Mouse (Mus musculus) heart, embryonic 16.5 days (tissue): ENCODE results near the gene Tle6. TPM values are rescaled to one million over a fixed set of nuclear protein-coding genes. Genes with fewer than 3 reads are reported as not detected.

ENCODE experiments used
- ATAC-seq: fragments of 200-750 bp; cut with Nextera tagmentation; replicated peaks from 2 replicates; pipeline ENCODE4 v1.8.0; 2017; ENCODE audit warnings: moderate number of reproducible peaks; ENCODE audit not compliant: insufficient read depth, low FRiP score; ENCODE audit errors: extremely low read depth
- H3K27ac ChIP-seq: fragments of 300-500 bp; sonication (generic); 2 replicates; pipeline ENCODE4 v1.5.1; 2014; ENCODE audit warnings: mild to moderate bottlenecking, low read length, control low read depth, moderate library complexity
- H3K27me3 ChIP-seq: fragments of 300-500 bp; sonication (generic); 2 replicates; pipeline ENCODE4 v1.6.1; 2014; ENCODE audit warnings: low read length, mixed read lengths; ENCODE audit not compliant: control insufficient read depth, insufficient read depth
- H3K36me3 ChIP-seq: fragments of 300-500 bp; sonication (generic); 2 replicates; pipeline ENCODE4 v1.6.1; 2014; ENCODE audit not compliant: control insufficient read depth, insufficient read depth
- H3K4me1 ChIP-seq: fragments of 300-500 bp; sonication (generic); 2 replicates; pipeline ENCODE4 v1.6.1; 2014; ENCODE audit warnings: low read length, mixed read lengths; ENCODE audit not compliant: control insufficient read depth, insufficient read depth
- H3K4me2 ChIP-seq: fragments of 300-500 bp; sonication (generic); 2 replicates; pipeline ENCODE4 v1.6.1; 2014; ENCODE audit warnings: low read depth, mild to moderate bottlenecking, control low read depth, low read length
- H3K4me3 ChIP-seq: fragments of 300-500 bp; sonication (generic); 2 replicates; pipeline ENCODE4 v1.5.1; 2014; ENCODE audit warnings: mild to moderate bottlenecking, control low read depth, low read length
- H3K9ac ChIP-seq: fragments of 300-500 bp; sonication (generic); 2 replicates; pipeline ENCODE4 v1.6.1; 2014; ENCODE audit warnings: low read length, control low read depth
- H3K9me3 ChIP-seq: fragments of 300-500 bp; sonication (generic); replicated peaks from 2 replicates; pipeline ENCODE4 v1.6.1; 2016; ENCODE audit warnings: low read length; ENCODE audit not compliant: control insufficient read depth
- WGBS: fragments of 180-500 bp; shearing (Covaris S2); extraction: QIAGEN DNeasy Blood & Tissue Kit; methylation state at CpG from one replicate; pipeline ENCODE4 v1.1.7; 2014; 5-methylcytosine and 5-hydroxymethylcytosine counted together
- polyA plus RNA-seq: library from polyadenylated mRNA; unstranded; fragments of >200 nt; fragmentation: Nextera tagmentation; extraction: Ambion mirVana; gene quantifications from 2 replicates; pipeline ENCODE4 v1.2.1, GENCODE M21; 2015

The Tle6 gene
- polyA plus RNA-seq, 1 experiment from 2014 or later, result 29.6 TPM

DNA sequence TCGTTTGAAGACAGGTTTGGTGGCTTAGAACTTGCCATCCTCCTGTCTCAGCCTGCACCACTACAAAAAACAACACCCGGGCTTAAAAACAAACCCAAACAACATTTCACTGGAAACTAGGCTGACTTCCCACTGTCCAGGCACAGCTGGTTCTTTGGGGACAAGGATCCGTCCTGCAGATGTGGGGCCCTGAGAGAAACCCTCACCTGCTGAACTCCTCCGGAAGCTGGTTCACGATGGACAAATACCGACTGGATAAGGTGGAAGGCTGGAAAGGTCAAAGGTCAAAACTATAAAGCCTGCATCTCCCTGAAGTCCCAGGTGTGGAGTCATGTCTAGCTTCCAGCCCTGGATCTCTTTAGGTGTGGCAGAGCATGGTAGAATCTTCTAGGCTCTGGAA, 2.0 kb downstream of the Tle6 start:
- Histone ChIP-seq H3K9ac (no peak overlapping the region), H3K27ac (no peak overlapping the region), H3K4me3 (no peak overlapping the region), H3K36me3 (no peaks in the 10 kb centered on the region), H3K4me2 (no peak overlapping the region), H3K9me3 (no peaks in the 10 kb centered on the region), H3K27me3 (0 out of 2 replicates have a peak, but pooled peaks cover 4% of the 10 kb centered on the region), H3K4me1 (peaks cover 56% of the 10 kb centered on the region)
- ATAC-seq, result no peak
- 55% methylated on average over 6 of the region's 6 CpGs for WGBS

DNA sequence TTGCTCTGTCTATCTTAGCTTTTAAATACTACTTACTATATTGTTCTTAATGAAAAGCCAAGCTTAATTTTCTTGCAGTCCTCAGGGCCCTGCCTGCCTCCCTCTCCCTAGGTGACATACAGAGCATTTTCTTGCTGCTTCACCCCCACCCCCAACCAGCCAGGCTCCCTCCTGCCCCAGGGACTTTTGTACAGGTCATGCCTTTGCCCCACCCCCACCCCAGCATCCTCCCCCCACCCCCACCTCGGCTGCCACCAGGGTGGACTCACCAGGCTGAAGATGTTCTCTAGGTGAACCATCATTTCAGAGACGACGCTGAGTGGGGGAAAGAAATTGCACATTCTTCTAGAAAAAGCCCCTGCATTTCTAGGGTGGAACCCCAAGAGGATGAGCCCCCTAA, 2.5 kb downstream of the Tle6 start:
- Histone ChIP-seq H3K36me3 (no peaks in the 10 kb centered on the region), H3K4me1 (peaks cover 56% of the 10 kb centered on the region), H3K9me3 (no peaks in the 10 kb centered on the region), H3K9ac (no peak overlapping the region), H3K4me2 (no peak overlapping the region), H3K4me3 (no peak overlapping the region), H3K27me3 (0 out of 2 replicates have a peak, but pooled peaks cover 4% of the 10 kb centered on the region), H3K27ac (no peak overlapping the region)
- ATAC-seq, result no peak
- 50% methylated on average over 3 of the region's 3 CpGs for WGBS

DNA sequence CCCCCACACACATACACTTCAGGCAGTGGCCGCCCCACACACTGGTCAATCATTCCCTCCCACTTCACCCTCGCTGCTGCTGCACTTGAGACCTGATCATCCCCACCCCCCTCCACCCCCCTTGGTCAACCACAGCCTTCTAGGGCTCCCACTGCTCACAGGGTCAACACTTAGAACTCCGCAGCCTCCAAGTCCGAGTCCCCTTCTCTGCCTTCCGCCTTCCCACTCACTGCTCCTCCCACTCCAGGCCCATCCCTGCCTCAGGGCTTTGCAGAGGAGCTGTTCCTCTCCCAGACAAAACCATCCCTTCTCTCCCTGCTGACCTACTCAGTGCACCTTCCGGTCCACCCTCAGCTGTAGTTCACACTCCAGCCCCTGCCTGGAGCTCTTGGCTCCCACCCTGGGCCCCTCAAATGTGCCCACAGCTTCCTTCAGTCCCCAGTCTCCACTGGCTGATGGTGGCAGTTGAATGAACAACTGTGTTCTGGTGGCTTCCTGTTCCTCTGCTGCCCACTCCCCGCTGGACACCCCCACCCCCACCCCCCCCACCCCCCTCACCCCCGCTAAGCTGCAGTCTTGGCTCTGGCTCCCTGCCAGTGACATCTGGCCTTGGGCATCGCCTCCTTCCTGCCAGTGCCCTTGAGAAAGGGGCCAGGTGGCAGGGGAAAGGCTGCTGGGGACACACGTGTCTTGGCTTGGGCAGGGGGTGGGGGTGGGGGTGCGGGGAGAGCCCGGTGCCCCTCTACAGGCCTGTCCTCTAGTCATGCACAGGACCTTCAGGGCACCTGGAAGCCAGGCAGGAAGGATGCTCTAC, 3.5 kb downstream of the Tle6 start:
- H3K27ac ChIP-seq, result peak overlapping the region; percentile 80
- 3% methylated on average over 11 of the region's 12 CpGs for WGBS
- peak; percentile 25 for ATAC-seq

DNA sequence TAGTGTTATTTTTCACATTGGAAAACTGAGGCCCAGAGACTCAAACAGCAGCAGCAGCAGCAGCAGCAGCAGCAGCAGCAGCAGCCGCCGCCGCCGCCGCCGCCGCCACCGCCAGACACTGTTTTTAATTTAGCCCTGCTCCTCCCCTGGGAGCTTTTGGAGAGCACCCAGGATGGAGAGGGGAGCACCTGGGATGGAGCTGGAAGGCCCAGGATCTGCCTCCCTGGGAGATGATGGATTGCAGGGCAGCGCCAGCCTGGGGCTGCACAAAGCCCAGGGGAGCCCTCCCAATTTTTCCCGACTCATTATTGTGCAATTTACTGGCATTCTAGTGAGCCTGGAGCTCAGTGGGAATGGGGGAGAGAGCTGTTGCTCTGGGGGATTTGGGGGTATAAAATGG, 4.3 kb downstream of the Tle6 start:
- peak overlapping the region; percentile 80 for H3K27ac ChIP-seq
- H3K27me3 ChIP-seq, result 0 out of 2 replicates have a peak, but pooled peaks cover 4% of the 10 kb centered on the region
- H3K36me3 ChIP-seq, result no peaks in the 10 kb centered on the region
- peaks cover 45% of the 10 kb centered on the region for H3K4me1 ChIP-seq
- no peak for ATAC-seq
- peak overlapping the region; percentile 65 for H3K4me2 ChIP-seq
- peak overlapping the region; percentile 39 for H3K4me3 ChIP-seq
- H3K9me3 ChIP-seq, result no peaks in the 10 kb centered on the region
- WGBS, result 7% methylated on average over 10 of the region's 10 CpGs
- peak overlapping the region; percentile 56 for H3K9ac ChIP-seq

More for the DNA sequence above, 3.5 kb downstream of the Tle6 start:
- H3K9me3 ChIP-seq, result no peaks in the 10 kb centered on the region
- peak overlapping the region; percentile 65 for H3K4me2 ChIP-seq
- H3K4me3 ChIP-seq, result peak overlapping the region; percentile 39
- H3K4me1 ChIP-seq, result peaks cover 48% of the 10 kb centered on the region
- peak overlapping the region; percentile 56 for H3K9ac ChIP-seq
- H3K27me3 ChIP-seq, result 0 out of 2 replicates have a peak, but pooled peaks cover 4% of the 10 kb centered on the region
- H3K36me3 ChIP-seq, result no peaks in the 10 kb centered on the region

DNA sequence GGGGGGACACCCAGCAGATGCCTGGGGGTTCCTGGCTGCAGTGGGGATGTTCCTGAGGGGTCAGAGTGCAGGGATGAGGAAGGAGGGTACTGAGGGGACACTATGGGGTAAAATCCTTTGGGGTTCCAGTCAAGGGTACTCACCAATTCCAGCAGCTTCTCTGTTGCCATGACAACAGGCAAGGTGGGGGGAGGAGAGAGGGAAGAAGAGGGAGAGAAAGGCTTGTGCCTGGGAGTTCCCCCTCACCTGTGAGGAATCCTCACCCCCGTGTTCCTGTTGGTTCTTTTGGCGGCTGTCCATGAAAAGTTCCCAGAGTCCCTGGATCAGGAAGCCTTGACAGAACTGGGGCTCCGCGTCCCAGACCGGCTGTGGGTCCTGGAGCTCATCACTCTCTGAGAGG, 5.3 kb downstream of the Tle6 start:
- Histone ChIP-seq H3K4me2 (no peak overlapping the region), H3K9ac (no peak overlapping the region), H3K36me3 (no peaks in the 10 kb centered on the region), H3K4me3 (no peak overlapping the region), H3K4me1 (peaks cover 37% of the 10 kb centered on the region), H3K27me3 (0 out of 2 replicates have a peak, but pooled peaks cover 4% of the 10 kb centered on the region), H3K27ac (no peak overlapping the region), H3K9me3 (no peaks in the 10 kb centered on the region)
- ATAC-seq, result no peak
- 42% methylated on average over 5 of the region's 5 CpGs for WGBS

DNA sequence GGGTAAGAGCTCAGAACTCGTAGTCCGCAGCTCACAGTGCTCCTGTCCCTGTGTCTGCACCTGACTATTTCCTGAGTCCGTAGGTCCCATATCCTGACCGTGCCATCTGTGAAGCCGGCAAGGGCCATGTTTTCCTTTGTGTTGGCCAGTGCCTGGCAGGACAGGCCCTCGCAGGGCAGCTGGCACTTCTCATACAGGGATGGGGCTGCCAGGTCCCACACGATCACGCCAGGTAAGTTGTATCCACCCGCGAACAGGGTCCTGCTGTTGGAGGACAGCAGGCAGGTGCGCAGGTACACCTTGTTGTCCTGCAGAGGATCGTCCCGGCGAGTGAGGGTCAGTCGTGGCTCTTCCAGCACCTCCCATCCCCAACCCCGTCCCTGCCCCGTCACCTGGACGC, 6.9 kb downstream of the Tle6 start:
- no peaks in the 10 kb centered on the region for H3K36me3 ChIP-seq
- H3K4me3 ChIP-seq, result no peak overlapping the region
- no peak overlapping the region for H3K9ac ChIP-seq
- H3K27me3 ChIP-seq, result 0 out of 2 replicates have a peak, but pooled peaks cover 4% of the 10 kb centered on the region
- no peak overlapping the region for H3K4me2 ChIP-seq
- H3K27ac ChIP-seq, result no peak overlapping the region
- H3K9me3 ChIP-seq, result no peaks in the 10 kb centered on the region
- peaks cover 28% of the 10 kb centered on the region for H3K4me1 ChIP-seq
- WGBS, result 69% methylated on average over 18 of the region's 18 CpGs
- no peak for ATAC-seq

DNA sequence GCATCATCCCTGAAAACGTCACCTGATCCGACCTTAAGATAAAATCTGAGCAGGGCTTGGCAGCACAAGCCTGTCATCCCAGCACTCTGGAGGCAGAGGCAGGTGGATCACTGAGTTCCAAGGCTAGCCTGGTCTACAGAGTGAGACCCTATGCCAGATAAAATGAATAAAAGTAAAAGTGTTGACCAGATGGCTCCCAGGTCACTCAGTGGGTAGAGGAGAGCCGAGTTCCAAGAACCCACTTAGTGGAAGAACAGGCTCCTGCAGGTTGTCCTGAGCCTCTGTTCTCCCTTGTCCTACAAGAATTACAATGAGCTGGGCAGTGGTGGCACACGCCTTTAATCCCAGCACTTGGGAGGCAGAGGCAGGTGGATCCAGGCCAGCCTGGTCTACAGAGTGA, 7.7 kb downstream of the Tle6 start:
- no peak overlapping the region for H3K27ac ChIP-seq
- no peak overlapping the region for H3K9ac ChIP-seq
- no peaks in the 10 kb centered on the region for H3K9me3 ChIP-seq
- no peak overlapping the region for H3K4me2 ChIP-seq
- H3K27me3 ChIP-seq, result 0 out of 2 replicates have a peak, but pooled peaks cover 4% of the 10 kb centered on the region
- no peak overlapping the region for H3K4me3 ChIP-seq
- H3K36me3 ChIP-seq, result no peaks in the 10 kb centered on the region
- no peak for ATAC-seq
- H3K4me1 ChIP-seq, result peaks cover 28% of the 10 kb centered on the region
- WGBS, result 55% methylated on average over 4 of the region's 4 CpGs

DNA sequence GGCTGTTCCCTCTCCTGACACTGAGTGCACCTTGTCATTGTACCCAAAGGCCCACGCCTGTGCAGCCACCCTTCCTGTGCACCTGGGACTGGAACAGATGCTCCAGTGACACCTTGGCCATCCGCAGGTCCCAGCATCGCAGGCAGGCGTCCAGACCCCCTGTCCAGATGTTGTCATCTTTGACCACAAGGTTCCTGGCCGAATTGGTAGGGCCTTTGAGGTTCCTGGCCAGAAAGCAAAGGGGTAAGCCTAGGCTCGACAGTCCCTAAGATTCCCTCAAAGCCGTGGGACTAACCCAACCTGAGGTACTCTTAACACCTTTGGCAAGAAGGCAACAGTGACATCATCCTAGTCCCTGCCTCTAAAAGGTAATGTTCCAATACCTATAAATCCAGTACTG, 8.2 kb downstream of the Tle6 start:
- H3K27me3 ChIP-seq, result 0 out of 2 replicates have a peak, but pooled peaks cover 4% of the 10 kb centered on the region
- H3K9ac ChIP-seq, result no peak overlapping the region
- ATAC-seq, result no peak
- 78% methylated on average over 7 of the region's 7 CpGs for WGBS
- peaks cover 22% of the 10 kb centered on the region for H3K4me1 ChIP-seq
- H3K27ac ChIP-seq, result no peak overlapping the region
- H3K36me3 ChIP-seq, result peaks cover 4% of the 10 kb centered on the region; the same call in 1 of the 2 replicates
- no peaks in the 10 kb centered on the region for H3K9me3 ChIP-seq
- H3K4me2 ChIP-seq, result no peak overlapping the region
- H3K4me3 ChIP-seq, result no peak overlapping the region

DNA sequence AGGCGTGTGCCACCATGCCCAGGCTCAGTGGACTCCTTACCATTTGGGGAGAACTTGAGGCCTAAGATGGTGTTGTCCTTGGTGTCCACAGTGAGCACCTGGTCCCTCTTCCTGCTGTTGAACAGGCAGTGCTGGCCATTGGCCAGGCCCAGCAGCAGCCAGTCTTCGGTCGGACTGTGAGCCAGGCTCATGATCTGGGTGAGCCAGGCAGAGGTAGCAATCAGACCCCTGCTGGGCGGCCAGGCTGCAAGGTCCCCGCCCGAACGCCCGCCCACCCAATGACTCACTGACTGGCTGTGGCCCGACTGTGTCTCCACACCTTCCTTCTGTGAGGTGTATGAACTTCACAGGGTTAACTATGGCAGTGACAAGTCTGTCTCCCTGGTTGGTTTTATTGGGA, 9.0 kb downstream of the Tle6 start:
- 50% methylated on average over 9 of the region's 9 CpGs for WGBS
- H3K4me3 ChIP-seq, result no peak overlapping the region
- ATAC-seq, result no peak
- peaks cover 6% of the 10 kb centered on the region; the same call in 1 of the 2 replicates for H3K36me3 ChIP-seq
- no peak overlapping the region for H3K4me2 ChIP-seq
- peaks cover 15% of the 10 kb centered on the region for H3K4me1 ChIP-seq
- no peak overlapping the region for H3K27ac ChIP-seq
- H3K27me3 ChIP-seq, result 0 out of 2 replicates have a peak, but pooled peaks cover 4% of the 10 kb centered on the region
- H3K9ac ChIP-seq, result no peak overlapping the region
- no peaks in the 10 kb centered on the region for H3K9me3 ChIP-seq
